Mouse (Mus musculus) hindbrain, embryonic 15.5 days (tissue): ENCODE results near the gene Dpt. TPM values are rescaled to one million over a fixed set of nuclear protein-coding genes. Genes with fewer than 3 reads are reported as not detected.
A peak's percentile ranks its signal among the peaks of the same experiment; 100 is the strongest.

Experiments
- ATAC-seq: fragments of 200-750 bp; cut with Nextera tagmentation; 2 replicates; pipeline ENCODE4 v1.8.0; 2017; ENCODE audit warnings: low read depth, moderate number of reproducible peaks, moderate TSS enrichment; ENCODE audit not compliant: low FRiP score
- H3K27ac ChIP-seq: fragments of 300-500 bp; sonication (generic); replicated peaks from 2 replicates; pipeline ENCODE4 v1.5.1; 2015; ENCODE audit warnings: mild to moderate bottlenecking, inconsistent platforms
- H3K27me3 ChIP-seq: fragments of 300-500 bp; sonication (generic); 2 replicates; pipeline ENCODE4 v1.6.1; 2015; ENCODE audit warnings: control low read depth, inconsistent platforms
- H3K36me3 ChIP-seq: fragments of 300-500 bp; sonication (generic); 2 replicates; pipeline ENCODE4 v1.6.1; 2015; ENCODE audit warnings: control low read depth, inconsistent platforms
- H3K4me1 ChIP-seq: fragments of 300-500 bp; sonication (generic); replicated peaks from 2 replicates; pipeline ENCODE4 v1.6.1; 2015; ENCODE audit warnings: control low read depth, inconsistent platforms
- H3K4me2 ChIP-seq: fragments of 300-500 bp; sonication (generic); 2 replicates; pipeline ENCODE4 v1.6.1; 2015; ENCODE audit warnings: moderate library complexity, mild to moderate bottlenecking, inconsistent platforms
- H3K4me3 ChIP-seq: fragments of 300-500 bp; sonication (generic); 2 replicates; pipeline ENCODE4 v1.5.1; 2015; ENCODE audit warnings: mild to moderate bottlenecking, inconsistent platforms
- H3K9ac ChIP-seq: fragments of 300-500 bp; sonication (generic); 2 replicates; pipeline ENCODE4 v1.6.1; 2015; ENCODE audit warnings: inconsistent platforms
- H3K9me3 ChIP-seq: fragments of 300-500 bp; sonication (generic); 2 replicates; pipeline ENCODE4 v1.6.1; 2016; ENCODE audit warnings: control low read depth, inconsistent platforms
- WGBS: fragments of 180-500 bp; shearing (Covaris S2); methylation state at CpG from one replicate; pipeline ENCODE4 v1.1.7; 2015; 5-methylcytosine and 5-hydroxymethylcytosine counted together
- polyA plus RNA-seq: library from polyadenylated mRNA; unstranded; fragments of >200 nt; fragmentation: Nextera tagmentation; extraction: Ambion mirVana; gene quantifications from 2 replicates; pipeline ENCODE4 v1.2.1, GENCODE M21; 2015

Gene Dpt
- polyA plus RNA-seq, 1 experiment from 2014 or later: 1.00 TPM

DNA sequence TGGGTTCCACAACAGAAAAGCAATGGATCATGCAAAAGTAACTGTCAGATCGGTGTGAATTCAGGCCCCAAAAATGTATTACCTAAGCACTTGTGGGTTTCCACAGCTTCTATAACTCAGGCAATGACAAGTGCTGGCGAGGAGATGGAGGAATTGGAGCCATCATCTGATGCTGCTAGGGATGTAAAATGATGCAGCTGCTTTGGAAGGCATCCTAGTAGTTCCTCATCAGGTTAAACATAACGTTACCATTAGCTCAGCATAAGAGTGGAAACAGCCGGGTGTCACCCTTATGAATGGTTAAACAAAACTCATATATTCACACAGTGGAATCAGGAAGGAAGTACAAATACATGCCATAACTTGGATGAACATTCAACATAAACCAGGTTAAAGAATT is 3.4 kb upstream of the Dpt start:
- WGBS: 84% methylated on average over 4 of the region's 4 CpGs
- ATAC-seq: no peak
- no peaks in the 10 kb centered on the region for H3K9me3 ChIP-seq
- H3K27me3 ChIP-seq: no peaks in the 10 kb centered on the region
- 0 out of 2 replicates have a peak, but pooled peaks cover 2% of the 10 kb centered on the region for H3K4me1 ChIP-seq
- H3K9ac ChIP-seq: no peak overlapping the region
- H3K4me2 ChIP-seq: no peak overlapping the region
- no peak overlapping the region for H3K4me3 ChIP-seq
- H3K36me3 ChIP-seq: no peaks in the 10 kb centered on the region
- no peak overlapping the region for H3K27ac ChIP-seq

DNA sequence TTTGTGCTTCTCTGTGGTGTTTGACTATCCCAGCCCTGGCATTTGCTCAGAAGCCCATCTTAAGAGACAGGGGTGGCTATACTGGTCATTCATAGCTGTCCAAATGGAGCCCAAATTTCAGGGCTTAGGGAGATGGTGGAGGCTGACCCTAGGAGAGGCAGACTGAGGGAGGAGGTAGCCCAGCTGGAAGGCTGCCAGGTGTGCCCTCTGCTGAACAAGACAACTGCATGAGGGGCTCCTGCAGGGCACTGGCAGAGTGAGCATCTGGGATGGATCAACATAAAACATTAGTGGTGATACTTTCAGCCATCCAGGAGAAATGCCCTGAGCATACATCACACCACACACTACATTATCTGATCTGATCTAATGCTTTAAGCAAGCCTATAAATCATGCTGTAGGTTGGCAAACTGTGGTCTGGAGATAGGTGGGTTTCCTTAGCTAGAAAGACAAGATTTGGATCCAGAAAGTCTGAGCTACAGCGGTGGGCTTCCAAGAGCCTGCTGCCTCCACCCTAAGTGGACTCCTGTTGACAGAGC is 1.4 kb downstream of the Dpt start:
- ATAC-seq: peak; percentile 66; the same call in 1 of the 2 replicates
- peaks cover 2% of the 10 kb centered on the region; the same call in 1 of the 2 replicates for H3K4me1 ChIP-seq
- no peak overlapping the region for H3K27ac ChIP-seq
- no peaks in the 10 kb centered on the region for H3K36me3 ChIP-seq
- WGBS: 91% methylated on average over 1 of the region's 1 CpGs
- H3K4me3 ChIP-seq: no peak overlapping the region
- H3K9ac ChIP-seq: no peak overlapping the region
- H3K9me3 ChIP-seq: no peaks in the 10 kb centered on the region
- H3K4me2 ChIP-seq: no peak overlapping the region
- H3K27me3 ChIP-seq: no peaks in the 10 kb centered on the region

DNA sequence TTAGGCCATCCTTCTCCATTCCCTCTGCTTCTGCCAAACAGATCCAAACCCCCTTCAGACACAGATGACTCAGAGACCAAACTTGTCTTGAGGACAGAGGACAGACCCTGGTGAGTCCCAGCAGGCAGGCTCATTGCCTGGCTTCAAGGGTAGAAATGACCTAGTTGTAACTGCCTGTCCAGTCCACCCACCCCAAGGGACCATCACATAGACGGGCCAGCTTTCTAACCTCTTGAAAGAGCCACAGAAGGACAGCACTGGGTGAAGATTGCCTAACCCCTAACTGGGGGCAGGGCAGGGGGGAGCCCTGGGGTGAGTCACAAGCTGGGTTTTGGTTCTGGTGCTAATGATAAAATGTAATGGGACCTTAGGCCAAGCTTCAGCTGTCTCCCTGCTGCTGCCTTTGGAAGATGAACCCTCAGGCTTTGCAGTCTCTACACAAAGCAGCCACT is 2.1 kb downstream of the Dpt start:
- Histone ChIP-seq H3K4me3 (no peak overlapping the region), H3K4me2 (no peak overlapping the region), H3K27me3 (no peaks in the 10 kb centered on the region), H3K9me3 (no peaks in the 10 kb centered on the region), H3K36me3 (no peaks in the 10 kb centered on the region), H3K27ac (no peak overlapping the region), H3K9ac (no peak overlapping the region), H3K4me1 (peaks cover 2% of the 10 kb centered on the region; the same call in 1 of the 2 replicates)
- ATAC-seq: no peak; the same call in 1 of the 2 replicates
- WGBS: 72% methylated on average over 1 of the region's 1 CpGs

DNA sequence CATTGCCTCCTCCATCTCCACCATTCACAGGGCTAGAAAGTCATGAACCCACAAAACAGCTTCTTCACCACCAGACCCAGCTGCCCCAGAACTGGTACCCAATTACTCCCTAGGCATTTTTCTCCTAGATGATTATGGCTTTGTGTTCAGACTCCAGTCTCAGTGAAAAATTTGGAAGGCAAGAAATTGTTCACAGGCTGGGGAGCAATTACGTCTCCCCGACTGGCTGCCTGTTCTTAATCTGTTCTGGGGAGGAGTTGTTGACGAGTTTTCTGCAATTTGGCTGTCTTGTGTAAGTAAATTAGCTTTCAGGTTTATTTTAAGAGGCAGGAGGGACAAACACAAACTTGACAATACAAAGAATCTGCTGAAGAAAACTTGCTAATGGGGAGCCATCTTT is 2.7 kb downstream of the Dpt start:
- Histone ChIP-seq H3K4me1 (peaks cover 2% of the 10 kb centered on the region; the same call in 1 of the 2 replicates), H3K27me3 (no peaks in the 10 kb centered on the region), H3K9ac (no peak overlapping the region), H3K36me3 (no peaks in the 10 kb centered on the region), H3K9me3 (no peaks in the 10 kb centered on the region), H3K4me3 (no peak overlapping the region), H3K27ac (no peak overlapping the region), H3K4me2 (no peak overlapping the region)
- WGBS: 67% methylated on average over 3 of the region's 3 CpGs
- no peak for ATAC-seq

DNA sequence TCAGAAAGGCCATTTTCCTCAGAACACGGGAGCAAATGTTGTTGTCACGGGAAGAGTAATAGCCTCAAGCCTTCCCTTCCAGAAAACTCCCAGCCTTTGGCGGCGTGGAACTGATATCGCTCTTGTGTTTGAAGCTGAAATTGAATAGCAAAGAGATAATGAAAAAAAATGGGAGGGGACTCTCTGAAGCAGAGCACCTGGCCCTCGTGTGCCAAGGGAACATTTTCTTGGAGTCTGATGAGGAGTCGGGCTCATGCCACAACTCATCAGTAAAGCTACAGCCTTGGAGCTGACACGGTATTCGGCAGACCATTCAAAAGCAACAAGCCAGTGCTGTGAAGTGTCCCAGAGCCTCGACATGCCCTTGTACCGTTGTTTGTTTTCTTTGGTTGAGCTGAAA is 7.8 kb downstream of the Dpt start:
- Histone ChIP-seq H3K4me1 (0 out of 2 replicates have a peak, but pooled peaks cover 9% of the 10 kb centered on the region), H3K9ac (no peak overlapping the region), H3K27me3 (no peaks in the 10 kb centered on the region), H3K4me3 (no peak overlapping the region), H3K27ac (peak overlapping the region; percentile 20; the same call in 1 of the 2 replicates), H3K9me3 (no peaks in the 10 kb centered on the region), H3K4me2 (no peak overlapping the region), H3K36me3 (no peaks in the 10 kb centered on the region)
- peak; percentile 69; the same call in 1 of the 2 replicates for ATAC-seq
- 61% methylated on average over 11 of the region's 11 CpGs for WGBS

DNA sequence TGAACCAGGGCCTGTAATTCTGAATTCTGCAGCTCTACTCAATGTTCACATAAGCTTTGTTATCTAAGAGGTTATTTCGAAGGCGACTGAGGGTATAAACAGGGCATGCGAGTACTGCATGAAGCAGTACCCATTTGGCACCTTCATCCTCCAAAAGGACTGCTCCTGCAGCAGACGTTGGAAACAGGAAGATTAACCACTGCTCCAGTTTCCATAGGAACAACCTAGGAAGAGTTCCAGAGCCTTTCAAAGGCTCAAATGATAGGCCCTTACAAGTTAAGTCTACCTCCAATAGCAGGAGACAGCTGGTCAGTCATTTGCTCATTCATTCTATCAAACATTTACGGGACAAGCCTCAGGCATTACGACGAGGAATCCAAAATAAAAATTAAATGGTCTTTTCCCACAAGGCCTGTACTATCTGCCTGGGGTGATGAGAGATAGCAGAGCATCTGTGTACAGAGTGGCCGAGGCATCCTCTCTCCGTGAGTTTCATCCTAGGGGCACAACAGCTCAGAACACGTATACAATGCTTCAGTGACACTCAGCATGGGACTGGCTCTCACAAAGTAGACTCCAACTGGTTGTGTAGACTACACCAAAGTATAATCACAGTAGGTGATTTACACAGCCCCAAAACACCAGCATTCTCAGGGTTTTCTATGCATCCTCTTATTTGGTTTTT is 8.4 kb downstream of the Dpt start:
- ATAC-seq: peak; percentile 65; the same call in 1 of the 2 replicates

DNA sequence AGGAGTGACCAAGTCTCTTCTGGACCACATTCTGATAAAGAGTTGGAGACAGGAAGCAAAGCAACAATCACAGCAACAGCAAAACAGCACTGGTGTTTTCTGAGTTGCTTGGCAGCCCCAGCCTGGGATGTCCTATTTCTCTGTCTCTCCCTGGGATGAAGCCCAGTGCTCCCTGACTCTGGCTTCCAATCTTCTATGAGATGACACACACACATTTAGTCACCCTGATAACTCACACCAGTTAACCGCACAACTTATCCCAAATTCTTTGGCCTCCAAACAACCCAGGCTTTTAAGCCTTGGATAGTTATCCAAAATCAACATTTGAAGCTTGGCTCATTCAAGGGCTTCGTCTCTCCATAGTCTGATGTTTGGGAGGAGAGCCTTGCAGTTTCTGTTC is 12.9 kb downstream of the Dpt start:
- 93% methylated on average over 2 of the region's 2 CpGs for WGBS
- no peak overlapping the region for H3K4me3 ChIP-seq
- H3K36me3 ChIP-seq: no peaks in the 10 kb centered on the region

More for the DNA sequence above, 8.4 kb downstream of the Dpt start:
- Histone ChIP-seq H3K9me3 (no peaks in the 10 kb centered on the region), H3K9ac (no peak overlapping the region), H3K4me2 (no peak overlapping the region), H3K27me3 (no peaks in the 10 kb centered on the region), H3K4me1 (0 out of 2 replicates have a peak, but pooled peaks cover 9% of the 10 kb centered on the region), H3K4me3 (no peak overlapping the region), H3K27ac (peak overlapping the region; percentile 20; the same call in 1 of the 2 replicates), H3K36me3 (no peaks in the 10 kb centered on the region)
- 61% methylated on average over 10 of the region's 10 CpGs for WGBS

DNA sequence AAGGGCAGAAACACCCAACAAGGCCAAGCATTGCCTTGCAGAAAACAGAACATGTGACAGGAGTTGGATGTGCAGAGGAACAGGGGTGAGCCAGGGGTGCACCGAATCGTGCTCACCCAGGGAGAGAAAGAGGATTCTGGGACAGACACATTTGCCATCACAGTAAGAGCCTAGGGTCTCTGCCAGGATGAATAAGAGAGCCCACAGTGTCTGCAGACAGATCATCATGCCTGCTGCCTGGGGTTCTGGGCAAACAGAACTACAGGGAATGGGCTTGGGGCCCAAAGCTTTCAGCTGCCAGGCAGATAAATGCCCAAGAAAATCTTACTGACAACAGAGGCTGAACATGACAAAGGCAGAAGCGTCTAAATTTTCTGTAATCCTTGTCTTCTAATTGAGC is 14.9 kb downstream of the Dpt start:
- Histone ChIP-seq H3K9ac (no peak overlapping the region), H3K36me3 (no peaks in the 10 kb centered on the region), H3K4me3 (no peak overlapping the region), H3K27ac (no peak overlapping the region), H3K9me3 (no peaks in the 10 kb centered on the region), H3K4me2 (no peak overlapping the region), H3K27me3 (no peaks in the 10 kb centered on the region), H3K4me1 (peaks cover 6% of the 10 kb centered on the region)
- WGBS: 59% methylated on average over 3 of the region's 3 CpGs
- peak; percentile 85; the same call in 1 of the 2 replicates for ATAC-seq

More for the DNA sequence above, 12.9 kb downstream of the Dpt start:
- Histone ChIP-seq H3K4me2 (no peak overlapping the region), H3K27ac (no peak overlapping the region), H3K4me1 (peaks cover 10% of the 10 kb centered on the region), H3K9me3 (no peaks in the 10 kb centered on the region), H3K27me3 (no peaks in the 10 kb centered on the region), H3K9ac (no peak overlapping the region)
- ATAC-seq: no peak

DNA sequence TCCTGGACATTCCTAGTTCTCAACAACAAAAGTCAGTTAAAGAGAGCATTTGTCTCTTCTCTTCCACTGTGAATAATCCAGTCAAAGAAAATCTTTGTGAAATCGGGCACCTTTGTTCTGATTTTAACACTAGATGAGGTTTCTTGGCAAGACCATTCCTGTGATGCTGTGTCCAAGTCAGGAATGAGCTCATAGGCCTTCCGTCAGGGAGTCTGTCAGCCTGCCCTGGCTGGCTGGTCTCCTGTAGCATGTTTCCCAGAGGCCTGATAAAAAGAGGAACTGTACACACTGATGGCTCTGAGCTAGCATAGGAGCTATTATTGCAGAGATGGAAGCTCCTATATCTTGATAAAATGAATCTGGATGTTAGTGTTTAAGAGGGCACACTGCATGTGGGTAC is 17.8 kb downstream of the Dpt start:
- H3K9ac ChIP-seq: no peak overlapping the region
- H3K27me3 ChIP-seq: no peaks in the 10 kb centered on the region
- H3K27ac ChIP-seq: no peak overlapping the region
- no peak overlapping the region for H3K4me2 ChIP-seq
- ATAC-seq: peak; percentile 54; the same call in 1 of the 2 replicates
- WGBS: 40% methylated on average over 2 of the region's 2 CpGs
- H3K36me3 ChIP-seq: no peaks in the 10 kb centered on the region
- no peak overlapping the region for H3K4me3 ChIP-seq
- peaks cover 6% of the 10 kb centered on the region for H3K4me1 ChIP-seq
- H3K9me3 ChIP-seq: no peaks in the 10 kb centered on the region

DNA sequence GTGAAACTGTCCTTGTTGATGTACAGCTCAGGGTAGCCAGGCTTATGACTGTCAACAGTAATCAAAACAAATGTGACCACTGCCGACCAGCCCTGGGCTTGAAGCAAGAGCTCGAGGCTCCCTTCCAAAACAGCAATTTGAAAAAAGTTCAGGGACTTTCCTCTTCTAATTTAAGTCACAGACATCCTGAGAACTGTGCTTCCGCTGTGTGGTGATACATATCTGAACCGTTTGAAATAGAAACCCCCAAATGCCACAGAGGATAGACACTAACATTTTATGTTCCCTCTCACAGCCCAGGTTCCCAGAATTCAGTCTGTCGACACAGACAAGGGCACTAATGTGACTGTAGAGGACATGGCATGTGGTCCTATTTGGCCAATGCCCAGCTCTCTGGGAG is 18.9 kb downstream of the Dpt start:
- peaks cover 6% of the 10 kb centered on the region for H3K4me1 ChIP-seq
- no peaks in the 10 kb centered on the region for H3K27me3 ChIP-seq
- no peak overlapping the region for H3K9ac ChIP-seq
- no peaks in the 10 kb centered on the region for H3K9me3 ChIP-seq
- no peak overlapping the region for H3K27ac ChIP-seq
- no peak for ATAC-seq
- no peaks in the 10 kb centered on the region for H3K36me3 ChIP-seq
- no peak overlapping the region for H3K4me3 ChIP-seq
- WGBS: 84% methylated on average over 5 of the region's 5 CpGs
- H3K4me2 ChIP-seq: no peak overlapping the region

DNA sequence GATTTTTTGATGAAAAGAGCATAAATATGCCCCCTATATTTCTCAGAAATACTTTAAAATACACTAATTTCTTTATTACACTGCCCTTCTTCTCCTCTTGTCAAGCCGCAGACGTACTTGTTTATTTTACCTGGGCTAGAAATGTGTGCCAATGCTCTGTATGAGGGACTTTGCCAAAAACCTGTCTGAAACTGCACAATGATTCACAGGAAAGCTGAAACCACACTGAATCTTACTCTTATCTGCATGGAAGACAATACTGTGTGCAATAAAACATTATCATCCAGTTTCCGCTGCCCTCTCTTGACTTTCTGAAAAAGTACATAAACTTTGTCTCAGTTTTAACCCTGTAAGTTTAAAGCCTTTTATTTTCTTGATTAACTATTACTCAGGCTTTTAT is 20.9 kb downstream of the Dpt start:
- ATAC-seq: no peak

DNA sequence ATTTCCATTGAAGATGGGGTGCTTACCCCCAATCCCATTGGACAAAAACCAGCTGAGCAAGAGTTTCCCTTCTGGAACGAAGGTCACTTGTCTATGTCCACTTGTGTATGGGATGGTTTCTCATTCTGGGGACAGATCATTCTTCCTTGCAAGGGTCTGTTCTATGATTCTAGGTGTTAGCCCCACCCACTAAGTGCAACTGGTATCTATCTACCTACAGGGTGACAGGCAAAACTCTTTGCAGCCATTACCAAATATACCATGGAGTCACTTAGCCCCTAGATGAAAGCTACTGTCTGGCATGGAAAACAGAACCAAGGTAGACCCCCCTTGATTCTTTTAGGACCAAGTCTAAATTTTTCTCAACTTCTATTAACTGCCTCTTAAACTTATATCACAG is 24.9 kb downstream of the Dpt start:
- Histone ChIP-seq H3K36me3 (no peaks in the 10 kb centered on the region), H3K9me3 (no peaks in the 10 kb centered on the region), H3K4me3 (no peak overlapping the region), H3K27ac (no peak overlapping the region), H3K9ac (no peak overlapping the region), H3K4me1 (peaks cover 4% of the 10 kb centered on the region; the same call in 1 of the 2 replicates), H3K27me3 (no peaks in the 10 kb centered on the region), H3K4me2 (no peak overlapping the region)
- WGBS: 85% methylated on average over 1 of the region's 1 CpGs
- ATAC-seq: no peak

More for the DNA sequence above, 20.9 kb downstream of the Dpt start:
- H3K4me1 ChIP-seq: peaks cover 10% of the 10 kb centered on the region
- H3K36me3 ChIP-seq: no peaks in the 10 kb centered on the region
- no peak overlapping the region for H3K9ac ChIP-seq
- no peak overlapping the region for H3K4me3 ChIP-seq
- H3K27ac ChIP-seq: no peak overlapping the region
- 93% methylated on average over 3 of the region's 3 CpGs for WGBS
- no peaks in the 10 kb centered on the region for H3K27me3 ChIP-seq
- H3K4me2 ChIP-seq: no peak overlapping the region
- H3K9me3 ChIP-seq: no peaks in the 10 kb centered on the region
